Mouse (Mus musculus): ENCODE data around the gene Rho.

The Rho gene

GRCm38 (mm10) chr6:115975606-115976005, 44.1 kb downstream of the Rho start:
- no peak for DNase-seq (ENCODE audit: extremely low spot score)

DNA sequence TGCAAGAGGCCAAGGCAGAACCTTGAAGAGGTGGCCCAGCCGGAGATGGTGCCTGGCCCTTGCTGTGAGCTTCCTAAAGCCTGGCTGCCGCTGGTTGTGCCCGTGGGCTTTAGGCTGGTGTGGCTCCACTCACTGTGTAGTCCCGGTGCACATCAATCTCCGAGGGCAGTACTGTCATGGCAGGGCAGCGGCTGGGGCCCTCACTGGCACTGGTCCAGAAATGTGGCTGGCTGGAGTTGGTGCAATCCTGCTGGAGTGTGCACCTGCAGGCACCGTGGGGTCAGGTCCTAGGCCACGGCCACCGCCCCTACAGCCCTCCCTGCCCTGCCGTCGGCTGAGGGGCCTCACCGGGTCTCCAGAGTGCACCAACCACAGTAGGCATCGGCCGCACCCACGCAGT, 46.3 kb downstream of the Rho start:
- no peak for DNase-seq (ENCODE audit: extremely low spot score)

GRCm38 (mm10) chr6:115978596-115978995, 47.0 kb downstream of the Rho start:
- no peak for DNase-seq (ENCODE audit: extremely low spot score)

GRCm38 (mm10) chr6:115982889-115983288, 51.3 kb downstream of the Rho start:
- DNase-seq (ENCODE audit: extremely low spot score): no peak

DNA sequence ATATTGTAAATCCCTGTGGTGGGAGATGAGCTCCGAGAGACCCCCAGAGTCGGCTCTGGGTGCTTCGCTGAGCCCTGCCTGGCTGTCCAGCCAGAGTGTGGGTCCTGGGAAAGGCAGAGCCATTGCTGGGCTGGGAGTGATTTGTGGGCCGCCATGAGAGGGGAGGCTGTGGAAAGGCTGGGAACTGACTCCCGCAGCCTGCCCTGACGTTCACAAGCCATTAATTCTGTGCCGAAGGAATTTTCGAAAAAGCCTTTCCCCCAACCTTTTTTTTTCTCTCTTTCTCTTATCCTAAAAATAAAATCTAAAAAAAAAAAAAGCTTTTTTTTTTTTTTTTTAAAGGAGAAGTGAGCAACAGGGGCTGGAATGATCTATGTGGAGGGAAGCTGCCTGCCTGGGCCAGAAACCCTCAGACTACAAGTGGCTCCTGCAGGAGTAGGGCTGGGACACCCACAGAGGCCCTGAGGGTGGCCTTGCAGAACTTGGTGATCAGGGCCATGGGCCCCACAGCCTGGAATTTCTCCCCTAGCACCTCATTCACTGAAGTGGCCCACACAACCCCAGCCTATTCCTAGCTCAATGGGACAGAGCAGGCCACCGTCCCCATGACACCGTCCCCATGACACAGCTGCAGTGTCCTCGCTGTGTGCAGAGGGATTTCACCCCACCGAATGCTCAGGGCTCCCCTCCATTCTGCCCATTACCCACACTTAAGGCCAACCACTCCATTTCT, 51.9 kb downstream of the Rho start:
- no peak for DNase-seq (ENCODE audit: extremely low spot score)

DNA sequence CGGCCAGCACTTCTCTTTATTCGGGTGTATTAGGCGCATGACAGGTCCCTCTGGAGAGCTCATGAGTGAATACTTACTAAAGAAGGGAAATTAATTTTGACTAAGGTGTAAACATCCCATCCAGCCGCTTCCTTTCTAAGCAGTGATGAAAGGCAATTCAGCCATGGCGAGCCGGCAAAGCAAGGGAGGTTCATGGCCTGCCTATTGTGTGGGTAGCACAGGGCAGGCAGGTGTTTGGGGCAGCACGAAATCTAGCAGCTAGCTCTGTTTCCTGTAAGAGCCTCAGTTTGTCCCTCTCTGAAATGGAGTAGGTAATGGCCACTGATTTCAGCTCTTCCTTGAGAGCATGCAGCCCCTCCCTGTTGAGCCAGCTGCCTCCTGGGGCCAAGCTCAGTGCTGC, 53.0 kb downstream of the Rho start:
- DNase-seq (ENCODE audit: extremely low spot score): no peak

GRCm38 (mm10) chr6:115985622-115986021, 54.1 kb downstream of the Rho start:
- DNase-seq (ENCODE audit: extremely low spot score): no peak

- no peak for DNase-seq (ENCODE audit: extremely low spot score)
Measured at GRCm38 (mm10) chr6:115986472-115987095, 55.0 kb downstream of the Rho start.

- no peak for DNase-seq (ENCODE audit: extremely low spot score)
Measured at GRCm38 (mm10) chr6:115987096-115987747, 55.7 kb downstream of the Rho start.

DNA sequence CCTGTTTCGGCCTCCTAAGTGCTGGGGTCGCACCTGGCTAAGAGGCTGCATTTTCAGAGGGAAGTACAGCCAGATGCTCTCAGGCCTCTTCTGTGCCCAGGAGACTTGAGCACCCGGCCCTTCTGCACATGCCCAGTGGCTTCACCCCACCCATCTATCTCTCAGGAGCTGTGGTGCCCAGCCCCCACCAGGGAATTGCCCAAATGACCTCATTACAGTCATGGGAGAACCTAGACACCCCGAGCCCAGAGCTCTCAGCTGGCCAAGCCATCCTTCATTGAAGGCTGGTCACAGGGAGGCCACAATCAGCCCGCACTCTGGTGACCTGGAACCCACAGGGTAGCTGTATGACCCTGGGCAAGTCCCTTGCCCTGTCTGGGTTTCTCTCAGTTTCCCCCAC, 57.5 kb downstream of the Rho start:
- no peak for DNase-seq (ENCODE audit: extremely low spot score)

GRCm38 (mm10) chr6:115989607-115990006, 58.1 kb downstream of the Rho start:
- no peak for DNase-seq (ENCODE audit: extremely low spot score)

Measured in embryo, embryonic 9.5 days (tissue).